Mouse (Mus musculus): Measurements from ENCODE around the gene Ddx27.
A peak's percentile ranks its signal among the peaks of the same experiment; 100 is the strongest.

Ddx27 gene

GRCm38 (mm10) chr2:167028553-167028952 lies 13.6 kb downstream of the Ddx27 start:
- no peak for DNase-seq (ENCODE audit: low read depth, low spot score)

- no peak for DNase-seq (ENCODE audit: low read depth, low spot score)
Observed at GRCm38 (mm10) chr2:167030507-167030906, 15.5 kb downstream of the Ddx27 start.

- DNase-seq (ENCODE audit: low read depth, low spot score), result no peak
Observed at GRCm38 (mm10) chr2:167037710-167038109, 22.7 kb downstream of the Ddx27 start.

GRCm38 (mm10) chr2:167038297-167038696 lies 23.3 kb downstream of the Ddx27 start:
- DNase-seq (ENCODE audit: low read depth, low spot score), result no peak

- no peak for DNase-seq (ENCODE audit: low read depth, low spot score)
Observed at GRCm38 (mm10) chr2:167038716-167039115, 23.7 kb downstream of the Ddx27 start.

GRCm38 (mm10) chr2:167039386-167039785 lies 24.4 kb downstream of the Ddx27 start:
- no peak for DNase-seq (ENCODE audit: low read depth, low spot score)

- no peak for DNase-seq (ENCODE audit: low read depth, low spot score)
Observed at GRCm38 (mm10) chr2:167043400-167044121, 28.6 kb downstream of the Ddx27 start.

- no peak for DNase-seq (ENCODE audit: low read depth, low spot score)
Observed at GRCm38 (mm10) chr2:167048223-167048622, 33.2 kb downstream of the Ddx27 start.

- DNase-seq (ENCODE audit: low read depth, low spot score), result no peak
Observed at GRCm38 (mm10) chr2:167048698-167049358, 33.8 kb downstream of the Ddx27 start.

- no peak for DNase-seq (ENCODE audit: low read depth, low spot score)
Observed at GRCm38 (mm10) chr2:167053127-167053844, 38.3 kb downstream of the Ddx27 start.

GRCm38 (mm10) chr2:167055386-167055785 lies 40.4 kb downstream of the Ddx27 start:
- no peak for DNase-seq (ENCODE audit: low read depth, low spot score)

- DNase-seq (ENCODE audit: low read depth, low spot score), result no peak
Observed at GRCm38 (mm10) chr2:167056210-167056941, 41.4 kb downstream of the Ddx27 start.

- DNase-seq (ENCODE audit: low read depth, low spot score), result no peak
Observed at GRCm38 (mm10) chr2:167056942-167057323, 41.9 kb downstream of the Ddx27 start.

GRCm38 (mm10) chr2:167058201-167058600 lies 43.2 kb downstream of the Ddx27 start:
- DNase-seq (ENCODE audit: low read depth, low spot score), result peak; percentile 37

- no peak for DNase-seq (ENCODE audit: low read depth, low spot score)
Observed at GRCm38 (mm10) chr2:167058814-167059387, 43.9 kb downstream of the Ddx27 start.

GRCm38 (mm10) chr2:167059536-167059935 lies 44.5 kb downstream of the Ddx27 start:
- no peak for DNase-seq (ENCODE audit: low read depth, low spot score)

GRCm38 (mm10) chr2:167059960-167060359 lies 45.0 kb downstream of the Ddx27 start:
- DNase-seq (ENCODE audit: low read depth, low spot score), result no peak

- DNase-seq (ENCODE audit: low read depth, low spot score), result no peak
Observed at GRCm38 (mm10) chr2:167060360-167060759, 45.4 kb downstream of the Ddx27 start.

GRCm38 (mm10) chr2:167060761-167061160 lies 45.8 kb downstream of the Ddx27 start:
- no peak for DNase-seq (ENCODE audit: low read depth, low spot score)

GRCm38 (mm10) chr2:167061381-167062034 lies 46.5 kb downstream of the Ddx27 start:
- peak; percentile 35 for DNase-seq (ENCODE audit: low read depth, low spot score)

GRCm38 (mm10) chr2:167062497-167062911 lies 47.5 kb downstream of the Ddx27 start:
- DNase-seq (ENCODE audit: low read depth, low spot score), result peak; percentile 98
